Mouse (Mus musculus): Measurements from ENCODE around the gene G6pd2.
A peak's percentile ranks its signal among the peaks of the same experiment; 100 is the strongest.

The G6pd2 gene

DNA sequence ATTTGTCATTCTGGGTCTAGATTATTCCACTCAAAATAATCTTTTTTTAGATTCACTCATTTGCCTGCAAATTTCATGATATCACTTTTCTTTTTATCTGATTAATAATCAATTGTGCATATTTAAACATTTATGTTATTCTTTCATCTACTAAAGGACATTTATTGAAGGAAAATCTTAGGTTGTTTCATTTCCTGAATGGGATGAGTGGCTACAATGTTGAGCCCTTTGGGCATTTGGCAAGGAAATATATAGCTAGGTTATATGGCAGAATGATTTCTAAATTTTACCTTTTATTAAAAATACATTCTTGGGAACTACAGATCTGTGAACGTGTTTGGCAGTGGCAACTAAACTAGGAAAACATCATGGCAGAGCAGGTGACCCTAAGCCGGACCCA is at the start of gene G6pd2:
TSS of gene G6pd2 (plus strand) at position 301 of the 400 bp plus-strand sequence.
- DNase-seq (ENCODE audit: low read depth, low spot score) = no peak

DNA sequence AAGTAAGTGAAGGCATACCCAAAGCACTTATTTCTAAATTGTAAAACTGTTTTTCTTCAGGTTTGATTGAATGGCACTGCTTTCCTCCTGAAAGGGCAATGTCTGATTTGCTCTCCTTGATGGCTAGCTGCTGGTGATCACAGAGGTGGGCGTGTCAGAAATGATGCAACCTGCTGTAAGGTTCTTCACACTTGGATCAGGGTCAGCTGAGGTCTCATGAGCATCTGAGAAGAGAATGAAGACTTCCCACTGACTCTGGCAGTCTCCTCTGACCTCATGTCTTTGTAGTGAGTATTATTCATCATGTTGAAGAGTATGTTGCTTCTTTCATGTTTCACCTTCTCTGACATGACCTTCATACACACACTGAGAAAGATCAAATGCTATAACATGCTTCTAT is 44.4 kb upstream of the G6pd2 start:
- peak; percentile 2 for DNase-seq (ENCODE audit: low read depth, low spot score)

DNA sequence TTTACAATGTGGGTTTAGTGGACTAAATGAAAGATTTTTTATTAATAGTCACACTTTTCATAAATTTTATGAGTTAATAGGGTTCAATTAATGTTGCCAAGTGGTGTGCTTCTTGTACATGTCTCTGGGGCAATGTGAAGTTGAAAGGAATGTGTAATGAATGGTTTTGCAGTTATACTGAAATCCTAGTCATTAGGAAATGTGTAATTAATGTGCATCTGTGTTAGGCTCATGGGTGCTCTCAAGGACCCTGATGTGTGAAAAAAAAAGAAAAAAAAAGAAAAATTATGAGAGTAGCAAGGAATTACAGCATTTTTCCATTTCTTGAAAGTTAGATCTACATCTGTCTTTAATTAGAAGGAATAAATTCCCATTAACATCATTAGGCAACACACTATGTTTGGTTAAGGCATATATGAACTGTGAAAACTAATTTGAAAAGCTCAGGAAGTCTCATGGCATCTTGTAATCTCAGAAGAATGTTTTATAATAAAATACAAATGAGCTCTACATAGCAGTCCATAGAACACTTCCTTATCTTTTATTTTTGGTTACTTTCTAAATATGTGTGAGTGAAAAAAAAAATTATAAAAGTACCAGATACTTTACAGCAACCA is 24.4 kb downstream of the G6pd2 start:
- DNase-seq (ENCODE audit: low read depth, low spot score) = no peak

DNA sequence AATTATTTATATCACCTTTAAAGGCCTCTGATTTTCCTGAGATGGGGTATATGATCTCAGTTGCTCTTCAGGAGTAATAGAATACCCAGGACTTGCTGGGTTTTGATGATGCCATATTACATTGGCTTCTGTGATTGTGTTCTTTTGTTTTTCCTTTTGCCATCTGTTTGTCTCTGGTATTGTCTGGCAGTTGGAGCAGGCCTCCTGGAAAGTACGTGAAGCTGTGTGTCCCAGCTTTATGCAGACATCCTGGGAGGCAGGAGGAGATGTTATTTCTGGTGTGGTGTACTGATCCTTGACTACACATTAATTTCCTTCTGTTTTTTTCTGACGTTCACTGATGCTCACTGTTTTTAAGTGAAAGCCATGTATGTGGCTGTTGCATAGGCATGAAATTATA is 35.3 kb downstream of the G6pd2 start:
- no peak for DNase-seq (ENCODE audit: low read depth, low spot score)

All from mesoderm, embryonic 11.5 days (tissue).